In the genomic region with DNA sequence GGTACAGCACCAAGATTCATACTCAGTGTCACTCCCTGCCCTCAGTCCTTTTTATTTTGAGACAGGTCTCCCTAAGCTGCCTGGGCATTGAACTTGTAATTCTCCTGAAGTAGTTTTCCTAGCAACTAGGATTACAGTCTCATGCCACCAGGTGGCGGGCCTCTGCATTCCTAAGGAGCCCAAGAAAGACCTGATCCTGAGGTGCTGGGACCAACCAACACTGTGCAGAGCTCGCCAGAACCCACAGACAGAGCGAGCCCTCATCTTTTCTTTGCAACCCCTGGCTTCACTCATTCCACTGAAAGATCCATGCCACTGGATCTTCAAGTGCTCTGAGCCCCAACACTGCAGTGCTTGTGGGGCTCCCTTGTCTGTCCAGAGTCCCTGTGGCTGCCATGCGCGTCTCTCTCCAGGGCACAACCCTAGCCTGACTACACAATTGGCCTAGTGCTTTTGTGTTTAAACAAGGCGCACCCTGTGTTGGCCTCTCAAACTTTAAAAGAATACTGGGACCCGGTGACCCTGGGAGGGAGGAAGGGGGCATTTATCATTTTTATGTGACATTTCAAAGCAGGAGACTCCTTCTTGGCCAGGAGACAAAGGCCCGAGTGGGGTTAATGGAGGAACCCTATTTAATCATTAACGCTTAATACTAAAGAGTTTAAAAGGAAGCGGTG, we compare ENCODE assay signal across 8 mouse cellular contexts.
DNase-seq lines count a peak whose midpoint lies in the region; ATAC-seq and TF ChIP-seq lines count a peak whose summit lies in the region.

No protein-coding gene starts in this region.

- WGBS in forebrain, embryonic 11.5 days = 49% methylated on average over 10 of the region's 10 CpGs
- 42% methylated on average over 10 of the region's 10 CpGs for WGBS in forebrain, embryonic 16.5 days
- 45% methylated on average over 10 of the region's 10 CpGs for WGBS in liver, embryonic 14.5 days (ENCODE audit: insufficient replicate concordance)
- 24% methylated on average over 10 of the region's 10 CpGs for WGBS in stomach, embryonic 14.5 days

- H3K36me3 ChIP-seq in forebrain, embryonic 11.5 days (ENCODE audit: control insufficient read depth, insufficient read depth, low read length) = no peaks in the 10 kb centered on the region
- no peaks in the 10 kb centered on the region for H3K36me3 ChIP-seq in forebrain, embryonic 16.5 days (ENCODE audit: control insufficient read depth, insufficient read depth)
- no peaks in the 10 kb centered on the region for H3K36me3 ChIP-seq in liver, embryonic 14.5 days (replicated peaks; ENCODE audit: control insufficient read depth, insufficient read depth, low read depth)
- no peaks in the 10 kb centered on the region for H3K36me3 ChIP-seq in stomach, embryonic 14.5 days (ENCODE audit: control insufficient read depth, insufficient read depth, low read length)

- H3K9ac ChIP-seq in forebrain, embryonic 11.5 days (ENCODE audit: low read length) = no peak overlapping the region
- no peak overlapping the region for H3K9ac ChIP-seq in forebrain, embryonic 16.5 days (replicated peaks; ENCODE audit: low read depth, low read length)
- H3K9ac ChIP-seq in liver, embryonic 14.5 days (replicated peaks) = no peak overlapping the region
- no peak overlapping the region for H3K9ac ChIP-seq in stomach, embryonic 14.5 days (replicated peaks; ENCODE audit: low read depth, low read length)

- no peak for ATAC-seq in forebrain, embryonic 11.5 days (replicated peaks; ENCODE audit: low FRiP score)
- ATAC-seq in forebrain, embryonic 16.5 days = no peak
- peak; percentile 55; the same call in 1 of the 2 replicates for ATAC-seq in granulocyte monocyte progenitor cell, adult 5-6 weeks (replicated peaks; ENCODE audit: poor library complexity, severe bottlenecking)
- ATAC-seq in liver, embryonic 14.5 days (ENCODE audit: insufficient read depth) = no peak
- peak; percentile 82 for ATAC-seq in stomach, embryonic 14.5 days (ENCODE audit: insufficient number of reproducible peaks, insufficient read depth, low FRiP score, low read depth)

- no peaks in the 10 kb centered on the region for H3K9me3 ChIP-seq in forebrain, embryonic 11.5 days (ENCODE audit: control insufficient read depth, low read length)
- no peaks in the 10 kb centered on the region for H3K9me3 ChIP-seq in forebrain, embryonic 16.5 days (ENCODE audit: control insufficient read depth, low read length)
- no peaks in the 10 kb centered on the region for H3K9me3 ChIP-seq in liver, embryonic 14.5 days (ENCODE audit: control insufficient read depth, low read length)
- no peaks in the 10 kb centered on the region for H3K9me3 ChIP-seq in stomach, embryonic 14.5 days (ENCODE audit: control insufficient read depth, low read depth, low read length)

- no peak overlapping the region for H3K4me3 ChIP-seq in forebrain, embryonic 11.5 days (ENCODE audit: low read depth, low read length)
- H3K4me3 ChIP-seq in forebrain, embryonic 16.5 days (replicated peaks; ENCODE audit: low read length) = no peak overlapping the region
- H3K4me3 ChIP-seq in liver, embryonic 14.5 days (ENCODE audit: insufficient read depth in 1 of 2, low read depth in 2 of 2, low read length in 2 of 2) = no peak overlapping the region
- no peak overlapping the region for H3K4me3 ChIP-seq in stomach, embryonic 14.5 days (ENCODE audit: low read depth, low read length)

- H3K4me1 ChIP-seq in forebrain, embryonic 11.5 days (replicated peaks; ENCODE audit: control insufficient read depth, insufficient read depth, low read length) = no peaks in the 10 kb centered on the region
- no peaks in the 10 kb centered on the region for H3K4me1 ChIP-seq in forebrain, embryonic 16.5 days (replicated peaks; ENCODE audit: control insufficient read depth, insufficient read depth, low read length)
- no peaks in the 10 kb centered on the region for H3K4me1 ChIP-seq in liver, embryonic 14.5 days (replicated peaks; ENCODE audit: control insufficient read depth in 2 of 2, insufficient read depth in 2 of 2, low read length in 1 of 2)
- peaks cover 12% of the 10 kb centered on the region; the same call in 1 of the 2 replicates for H3K4me1 ChIP-seq in stomach, embryonic 14.5 days (ENCODE audit: control insufficient read depth, insufficient read depth, low read length)

- peak; percentile 34; the same call in 1 of the 2 replicates for TF ChIP-seq CTCF in liver, embryonic 14.5 days (IDR thresholded peaks at IDR 0.05; ENCODE audit: low read depth)

- H3K4me2 ChIP-seq in forebrain, embryonic 11.5 days (ENCODE audit: low read depth, low read length, severe bottlenecking) = no peak overlapping the region
- no peak overlapping the region for H3K4me2 ChIP-seq in forebrain, embryonic 16.5 days (ENCODE audit: low read length)
- H3K4me2 ChIP-seq in liver, embryonic 14.5 days (ENCODE audit: low read depth) = no peak overlapping the region
- H3K4me2 ChIP-seq in stomach, embryonic 14.5 days (replicated peaks; ENCODE audit: low read depth, low read length) = no peak overlapping the region

- no peaks in the 10 kb centered on the region for H3K27me3 ChIP-seq in forebrain, embryonic 11.5 days (ENCODE audit: control insufficient read depth, insufficient read depth, low read length)
- H3K27me3 ChIP-seq in forebrain, embryonic 16.5 days (replicated peaks; ENCODE audit: control insufficient read depth, insufficient read depth, low read length) = no peaks in the 10 kb centered on the region
- no peaks in the 10 kb centered on the region for H3K27me3 ChIP-seq in liver, embryonic 14.5 days (ENCODE audit: control insufficient read depth, insufficient read depth, low read length)
- no peaks in the 10 kb centered on the region for H3K27me3 ChIP-seq in stomach, embryonic 14.5 days (ENCODE audit: control insufficient read depth, insufficient read depth, low read length)

- no peak for TF ChIP-seq EP300 in liver, embryonic 14.5 days (IDR thresholded peaks at IDR 0.05; ENCODE audit: low read depth)

- no peak overlapping the region for H3K27ac ChIP-seq in forebrain, embryonic 11.5 days (ENCODE audit: low read depth, low read length)
- no peak overlapping the region for H3K27ac ChIP-seq in forebrain, embryonic 16.5 days (ENCODE audit: low read length)
- H3K27ac ChIP-seq in liver, embryonic 14.5 days = no peak overlapping the region
- H3K27ac ChIP-seq in stomach, embryonic 14.5 days (ENCODE audit: low read length) = peak overlapping the region; percentile 78

- DNase-seq in forebrain, embryonic 11.5 days (ENCODE audit: low spot score) = peak; percentile 77
- peak; percentile 71 for DNase-seq in testis, postnatal 10 days (ENCODE audit: low spot score)
- no peak for DNase-seq in testis, postnatal 14 days (ENCODE audit: low spot score)
- no peak for DNase-seq in liver, embryonic 14.5 days (ENCODE audit: low read depth in 3 of 3, low spot score in 3 of 3)
- no peak for DNase-seq in Muller cell, postnatal 12 days (ENCODE audit: inconsistent ontology term)

Comparison
In these comparisons a context has a peak if more than half of its experiments do, and no peak if none do; other contexts are left out.
1. DNase-seq: peak in forebrain, embryonic 11.5 days (single experiment) and testis, postnatal 10 days (single experiment); none in testis, postnatal 14 days (single experiment), liver, embryonic 14.5 days (0 of 3) and Muller cell, postnatal 12 days (single experiment).
2. ATAC-seq: peak in granulocyte monocyte progenitor cell, adult 5-6 weeks (single experiment) and stomach, embryonic 14.5 days (single experiment); none in forebrain, embryonic 11.5 days (single experiment), forebrain, embryonic 16.5 days (single experiment) and liver, embryonic 14.5 days (single experiment).